Mouse (Mus musculus) limb, embryonic 11.5 days (tissue): ENCODE results near the gene Dhx29. TPM values are rescaled to one million over a fixed set of nuclear protein-coding genes. Genes with fewer than 3 reads are reported as not detected.

Experiments
- ATAC-seq: fragments of 200-750 bp; cut with Nextera tagmentation; 2 replicates; pipeline ENCODE4 v1.8.0; 2017; ENCODE audit warnings: low read depth; ENCODE audit not compliant: insufficient number of reproducible peaks, low FRiP score, low TSS enrichment
- DNase-seq: peaks from one replicate; pipeline ENCODE4 v3.0.0-alpha.2; 2015; ENCODE audit warnings: low spot score
- H3K27ac ChIP-seq: fragments of 300-500 bp; sonication (generic); replicated peaks from 2 replicates; pipeline ENCODE4 v1.5.1; 2014; ENCODE audit warnings: low read depth, mild to moderate bottlenecking, low read length
- H3K27me3 ChIP-seq: fragments of 300-500 bp; sonication (generic); 2 replicates; pipeline ENCODE4 v1.6.1; 2014; ENCODE audit warnings: mild to moderate bottlenecking, low read length, mixed read lengths; ENCODE audit not compliant: control insufficient read depth, insufficient read depth
- H3K36me3 ChIP-seq: fragments of 300-500 bp; sonication (generic); 2 replicates; pipeline ENCODE4 v1.6.1; 2014; ENCODE audit warnings: mild to moderate bottlenecking, low read length, moderate library complexity, mixed read lengths; ENCODE audit not compliant: control insufficient read depth, insufficient read depth
- H3K4me1 ChIP-seq: fragments of 300-500 bp; sonication (generic); 2 replicates; pipeline ENCODE4 v1.6.1; 2014; ENCODE audit warnings: low read length, mixed read lengths; ENCODE audit not compliant: control insufficient read depth, insufficient read depth
- H3K4me2 ChIP-seq: fragments of 300-500 bp; sonication (generic); 2 replicates; pipeline ENCODE4 v1.6.1; 2014; ENCODE audit warnings: low read depth, mild to moderate bottlenecking, moderate library complexity; ENCODE audit not compliant: severe bottlenecking
- H3K4me3 ChIP-seq: fragments of 300-500 bp; sonication (generic); 2 replicates; pipeline ENCODE4 v1.5.1; 2014; ENCODE audit warnings: low read depth, low read length
- H3K9ac ChIP-seq: fragments of 300-500 bp; sonication (generic); 2 replicates; pipeline ENCODE4 v1.6.1; 2014; ENCODE audit warnings: mild to moderate bottlenecking, low read length
- H3K9me3 ChIP-seq: fragments of 300-500 bp; sonication (generic); 2 replicates; pipeline ENCODE4 v1.6.1; 2016; ENCODE audit warnings: low read length; ENCODE audit not compliant: control insufficient read depth
- WGBS: fragments of 180-500 bp; shearing (Covaris S2); extraction: QIAGEN DNeasy Blood & Tissue Kit; methylation state at CpG from one replicate; pipeline ENCODE4 v1.1.7; 2014; 5-methylcytosine and 5-hydroxymethylcytosine counted together
- polyA plus RNA-seq: library from polyadenylated mRNA; unstranded; fragments of >200 nt; fragmentation: Nextera tagmentation; extraction: Ambion mirVana; gene quantifications from 2 replicates; pipeline ENCODE4 v1.2.1, GENCODE M21; 2014

The Dhx29 gene
- 33.2 and 39.9 TPM in 2 replicates for polyA plus RNA-seq

- Histone ChIP-seq H3K36me3 (no peaks in the 10 kb centered on the region), H3K4me3 (peak within 1 kb of the TSS; percentile 87), H3K9me3 (no peaks in the 10 kb centered on the region), H3K27me3 (no peaks in the 10 kb centered on the region), H3K9ac (peak within 1 kb of the TSS; percentile 85), H3K27ac (peak within 1 kb of the TSS; percentile 76; the same call in 1 of the 2 replicates), H3K4me2 (peak within 1 kb of the TSS; percentile 77), H3K4me1 (peaks cover 7% of the 10 kb centered on the region)
- peak; percentile 99 for DNase-seq
- WGBS: under 1% methylated on average over 56 of the region's 57 CpGs
- peak; percentile 97 for ATAC-seq
Measured at GRCm38 (mm10) chr13:112927287-112928001, at the start of gene Dhx29, which contains the start of gene Mtrex. Gene Dhx29, plus strand, starts transcription at chr13:112927454. Gene Mtrex, minus strand, starts transcription at chr13:112927398.

DNA sequence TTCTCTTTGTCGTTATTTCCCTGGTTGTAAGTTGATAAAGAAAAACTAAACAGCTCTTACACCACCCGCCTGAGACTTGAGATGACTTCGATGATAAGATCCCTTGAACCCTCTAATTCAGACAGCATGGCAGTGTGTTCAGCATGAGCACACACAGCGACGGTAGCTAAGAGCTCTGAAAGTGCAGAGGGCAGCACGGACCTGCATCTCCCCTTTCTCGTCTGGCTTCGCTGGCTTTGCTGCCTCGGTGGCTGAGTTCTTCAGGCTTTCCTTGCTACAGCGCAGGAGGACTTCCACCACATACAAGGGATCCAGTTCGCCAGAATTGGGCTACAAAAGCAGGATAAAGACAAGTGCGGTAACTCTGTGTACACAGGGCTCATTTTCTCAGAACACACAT lies 40.0 kb upstream of the Dhx29 start:
- Histone ChIP-seq H3K36me3 (peaks cover 26% of the 10 kb centered on the region), H3K4me3 (no peak overlapping the region), H3K4me1 (no peaks in the 10 kb centered on the region), H3K9ac (no peak overlapping the region), H3K9me3 (no peaks in the 10 kb centered on the region), H3K27me3 (no peaks in the 10 kb centered on the region), H3K27ac (no peak overlapping the region), H3K4me2 (no peak overlapping the region)
- DNase-seq: no peak
- ATAC-seq: no peak
- 96% methylated on average over 12 of the region's 12 CpGs for WGBS

GRCm38 (mm10) chr13:112902176-112902575 lies 25.1 kb upstream of the Dhx29 start:
- peaks cover 16% of the 10 kb centered on the region; the same call in 1 of the 2 replicates for H3K36me3 ChIP-seq
- no peak overlapping the region for H3K9ac ChIP-seq
- H3K9me3 ChIP-seq: no peaks in the 10 kb centered on the region
- no peak for DNase-seq
- no peak overlapping the region for H3K4me2 ChIP-seq
- ATAC-seq: no peak
- no peaks in the 10 kb centered on the region for H3K27me3 ChIP-seq
- no peak overlapping the region for H3K4me3 ChIP-seq
- no peaks in the 10 kb centered on the region for H3K4me1 ChIP-seq
- 94% methylated on average over 3 of the region's 3 CpGs for WGBS
- H3K27ac ChIP-seq: no peak overlapping the region

DNA sequence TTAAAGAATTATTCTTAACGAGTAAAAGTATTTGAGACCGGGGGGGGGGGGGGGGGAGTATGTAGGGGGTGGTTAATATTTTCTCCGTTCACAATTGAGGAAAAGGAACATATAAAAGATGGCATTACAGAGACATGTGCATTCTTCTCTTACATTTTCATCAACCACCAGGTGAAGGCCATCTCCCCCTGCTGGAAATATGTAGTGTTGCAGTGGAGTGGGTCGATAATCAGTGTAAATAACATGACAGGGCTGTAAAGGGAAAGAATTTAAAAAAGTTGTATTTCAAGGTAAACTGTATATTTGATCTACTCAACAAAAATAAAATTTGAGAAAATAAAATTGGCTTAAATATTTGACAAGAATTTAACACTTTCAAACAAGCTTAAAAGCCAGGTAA lies 17.6 kb upstream of the Dhx29 start:
- DNase-seq: peak; percentile 38

DNA sequence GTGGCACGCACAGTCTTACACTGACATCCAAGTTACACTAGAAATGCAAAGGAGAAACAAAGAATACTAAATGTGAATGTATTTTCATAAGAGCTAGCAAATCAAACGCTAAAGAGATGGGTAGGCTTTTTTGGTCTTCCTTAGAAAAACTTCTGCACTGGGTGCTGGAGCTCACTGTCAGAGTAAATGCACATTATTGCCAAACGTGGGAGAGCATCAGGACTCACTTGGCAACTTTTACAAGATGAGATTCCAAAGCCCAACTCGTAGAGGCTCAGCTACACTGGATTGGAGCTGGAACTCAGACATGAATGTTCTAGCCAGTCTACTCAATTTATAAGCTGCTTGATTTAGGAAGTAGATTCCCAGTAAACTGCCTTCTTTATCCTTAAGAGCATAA lies 16.8 kb upstream of the Dhx29 start:
- H3K4me1 ChIP-seq: no peaks in the 10 kb centered on the region
- DNase-seq (no peak), ATAC-seq (no peak)
- H3K4me2 ChIP-seq: no peak overlapping the region
- no peaks in the 10 kb centered on the region for H3K9me3 ChIP-seq
- 90% methylated on average over 4 of the region's 4 CpGs for WGBS
- no peak overlapping the region for H3K4me3 ChIP-seq
- no peaks in the 10 kb centered on the region for H3K27me3 ChIP-seq
- no peak overlapping the region for H3K27ac ChIP-seq
- no peak overlapping the region for H3K9ac ChIP-seq
- peaks cover 7% of the 10 kb centered on the region; the same call in 1 of the 2 replicates for H3K36me3 ChIP-seq

More for the DNA sequence above, 17.6 kb upstream of the Dhx29 start:
- no peak for ATAC-seq
- peaks cover 11% of the 10 kb centered on the region; the same call in 1 of the 2 replicates for H3K36me3 ChIP-seq
- H3K4me2 ChIP-seq: no peak overlapping the region
- H3K4me1 ChIP-seq: no peaks in the 10 kb centered on the region
- no peak overlapping the region for H3K4me3 ChIP-seq
- no peak overlapping the region for H3K27ac ChIP-seq
- H3K27me3 ChIP-seq: no peaks in the 10 kb centered on the region
- 87% methylated on average over 4 of the region's 4 CpGs for WGBS
- no peaks in the 10 kb centered on the region for H3K9me3 ChIP-seq
- H3K9ac ChIP-seq: no peak overlapping the region

DNA sequence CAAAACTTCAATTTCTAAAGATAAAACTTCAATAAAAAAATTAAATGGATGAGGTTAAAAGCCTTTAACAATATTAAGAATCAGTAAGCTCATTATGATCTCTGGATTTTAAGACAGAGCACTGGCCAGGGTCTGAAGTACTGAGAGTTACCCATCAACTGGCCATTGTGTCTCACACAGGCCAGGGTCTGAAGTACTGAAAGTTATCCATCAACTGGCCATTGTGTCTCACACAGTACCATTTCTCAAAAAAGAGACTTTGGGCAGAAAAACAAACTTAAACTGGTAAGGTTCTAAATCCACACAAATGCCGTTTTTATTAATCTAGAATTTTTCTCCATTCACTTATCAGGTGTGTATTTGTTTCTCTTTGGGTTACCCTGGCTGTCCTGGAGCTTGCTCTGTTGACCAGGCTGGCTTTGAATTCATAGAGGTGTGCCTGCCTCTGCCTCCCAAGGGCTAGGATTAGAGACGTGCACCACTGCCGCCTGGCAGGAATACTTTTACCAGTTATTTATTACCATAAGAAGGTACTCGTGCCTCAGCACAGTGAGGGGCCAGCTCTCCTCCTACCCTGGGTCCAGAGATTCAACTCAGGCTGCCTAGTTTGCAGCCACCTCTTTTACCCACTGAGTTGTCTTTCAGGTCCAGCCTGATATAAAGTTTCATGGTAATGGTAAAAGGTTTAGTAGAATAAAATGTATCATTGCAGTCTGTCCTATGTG lies 8.0 kb upstream of the Dhx29 start:
- ATAC-seq: no peak
- Histone ChIP-seq H3K4me3 (no peak overlapping the region), H3K9me3 (no peaks in the 10 kb centered on the region), H3K9ac (no peak overlapping the region), H3K27me3 (no peaks in the 10 kb centered on the region), H3K36me3 (peaks cover 10% of the 10 kb centered on the region; the same call in 1 of the 2 replicates), H3K4me2 (no peak overlapping the region), H3K4me1 (no peaks in the 10 kb centered on the region), H3K27ac (no peak overlapping the region)
- 80% methylated on average over 4 of the region's 4 CpGs for WGBS
- no peak for DNase-seq

GRCm38 (mm10) chr13:112920906-112921305 lies 6.3 kb upstream of the Dhx29 start:
- ATAC-seq: no peak
- no peak overlapping the region for H3K4me2 ChIP-seq
- H3K4me3 ChIP-seq: no peak overlapping the region
- H3K27ac ChIP-seq: no peak overlapping the region
- no peaks in the 10 kb centered on the region for H3K27me3 ChIP-seq
- H3K36me3 ChIP-seq: peaks cover 10% of the 10 kb centered on the region; the same call in 1 of the 2 replicates
- peaks cover 2% of the 10 kb centered on the region for H3K4me1 ChIP-seq
- 88% methylated on average over 3 of the region's 3 CpGs for WGBS
- DNase-seq: no peak
- H3K9me3 ChIP-seq: no peaks in the 10 kb centered on the region
- H3K9ac ChIP-seq: no peak overlapping the region

DNA sequence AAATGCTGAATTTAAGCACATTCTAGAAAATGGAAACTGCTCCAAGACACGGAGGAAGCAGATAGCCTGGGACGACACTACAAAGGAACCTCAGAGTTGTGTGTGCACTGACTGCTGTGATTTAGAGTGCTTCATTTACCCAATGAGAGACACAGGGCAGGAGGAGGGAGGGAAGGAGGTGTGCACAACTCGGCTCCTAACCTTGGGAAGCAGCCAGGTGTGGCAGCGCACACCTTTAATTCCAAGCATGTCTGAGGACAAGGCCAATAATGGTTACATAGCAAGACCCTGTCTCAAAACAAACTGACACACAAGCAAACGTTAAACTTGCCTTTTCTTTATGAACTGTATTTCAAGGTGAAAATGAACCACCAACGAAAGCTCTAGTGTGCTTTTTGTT lies 2.0 kb upstream of the Dhx29 start:
- no peaks in the 10 kb centered on the region; the same call in 1 of the 2 replicates for H3K36me3 ChIP-seq
- DNase-seq: no peak
- H3K4me1 ChIP-seq: peaks cover 7% of the 10 kb centered on the region
- no peak for ATAC-seq
- H3K27me3 ChIP-seq: no peaks in the 10 kb centered on the region
- H3K9ac ChIP-seq: no peak overlapping the region
- 83% methylated on average over 6 of the region's 6 CpGs for WGBS
- no peaks in the 10 kb centered on the region for H3K9me3 ChIP-seq
- no peak overlapping the region for H3K27ac ChIP-seq
- no peak overlapping the region for H3K4me3 ChIP-seq
- no peak overlapping the region; the same call in 1 of the 2 replicates for H3K4me2 ChIP-seq
